Mouse (Mus musculus) hindbrain, postnatal 0 days (tissue): Measurements from ENCODE around the gene Nalcn. TPM values are rescaled to one million over a fixed set of nuclear protein-coding genes. Genes with fewer than 3 reads are reported as not detected.

Source experiments
- ATAC-seq: fragments of 200-750 bp; cut with Nextera tagmentation; 2 replicates; pipeline ENCODE4 v1.8.0; 2017; ENCODE audit warnings: mild to moderate bottlenecking, moderate TSS enrichment, moderate library complexity
- DNase-seq: peaks from one replicate; pipeline ENCODE4 v3.0.0-alpha.2; 2015; ENCODE audit warnings: low spot score
- H3K27ac ChIP-seq: fragments of 300-500 bp; sonication (generic); 2 replicates; pipeline ENCODE4 v1.5.1; 2014; ENCODE audit warnings: mild to moderate bottlenecking
- H3K27me3 ChIP-seq: fragments of 300-500 bp; sonication (generic); 2 replicates; pipeline ENCODE4 v1.6.1; 2014; ENCODE audit warnings: low read length, mixed read lengths; ENCODE audit not compliant: insufficient read depth
- H3K36me3 ChIP-seq: fragments of 300-500 bp; sonication (generic); 2 replicates; pipeline ENCODE4 v1.6.1; 2014; ENCODE audit warnings: low read length, mixed read lengths; ENCODE audit not compliant: insufficient read depth
- H3K4me1 ChIP-seq: fragments of 300-500 bp; sonication (generic); 2 replicates; pipeline ENCODE4 v1.6.1; 2014; ENCODE audit warnings: antibody characterized with exemption, low read length, mixed read lengths; ENCODE audit not compliant: insufficient read depth
- H3K4me2 ChIP-seq: fragments of 300-500 bp; sonication (generic); 2 replicates; pipeline ENCODE4 v1.6.1; 2014; ENCODE audit warnings: low read depth, mild to moderate bottlenecking, low read length, moderate library complexity, mixed read lengths
- H3K4me3 ChIP-seq: fragments of 300-500 bp; sonication (generic); 2 replicates; pipeline ENCODE4 v1.5.1; 2014; ENCODE audit warnings: low read length
- H3K9ac ChIP-seq: fragments of 300-500 bp; sonication (generic); replicated peaks from 2 replicates; pipeline ENCODE4 v1.6.1; 2014; ENCODE audit warnings: mild to moderate bottlenecking, low read length, moderate library complexity, mixed read lengths
- H3K9me3 ChIP-seq: fragments of 300-500 bp; sonication (generic); 2 replicates; pipeline ENCODE4 v1.6.1; 2016; ENCODE audit warnings: low read length, mixed read lengths
- CTCF ChIP-seq: IDR thresholded peaks from 2 replicates; pipeline ENCODE4 v1.5.1; 2016; ENCODE audit warnings: antibody characterized with exemption, control low read depth, low read depth
- WGBS: fragments of 180-500 bp; shearing (Covaris S2); extraction: QIAGEN DNeasy Blood & Tissue Kit; methylation state at CpG from one replicate; pipeline ENCODE4 v1.1.7; 2014; 5-methylcytosine and 5-hydroxymethylcytosine counted together
- polyA plus RNA-seq: library from polyadenylated mRNA; unstranded; fragments of >200 nt; fragmentation: Nextera tagmentation; extraction: Ambion mirVana; gene quantifications from 2 replicates; pipeline ENCODE4 v1.2.1, GENCODE M21; 2015
- total RNA-seq: library from RNA; depleted of rRNA; stranded (reverse); fragments of >200 nt; gene quantifications from 2 replicates; pipeline ENCODE4 v1.2.3, GENCODE M21; 2014

The Nalcn gene
- total and polyA plus RNA-seq, 2 experiments from 2014 or later, result 12.8 to 45.5 TPM

DNA sequence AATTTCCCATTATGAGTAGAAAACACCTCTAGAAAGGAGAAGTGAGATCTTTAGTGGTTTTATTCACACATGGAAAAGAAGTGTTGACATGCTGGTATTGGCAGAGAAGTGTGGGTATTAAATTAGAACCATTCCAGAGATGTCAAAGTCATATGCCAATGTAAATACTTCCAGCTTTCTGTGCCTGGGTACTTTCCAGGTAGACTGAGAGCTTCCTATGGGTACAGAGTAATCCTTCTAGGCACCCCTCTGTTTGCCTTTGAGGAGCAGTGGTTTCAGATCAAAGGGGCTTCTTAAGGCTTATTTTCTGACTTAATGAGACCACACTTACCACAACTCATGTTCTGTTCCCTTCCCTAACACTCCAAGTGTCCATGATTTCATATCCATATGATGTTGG lies 97.8 kb downstream of the Nalcn start:
- H3K9ac ChIP-seq, result no peak overlapping the region
- H3K27me3 ChIP-seq, result no peaks in the 10 kb centered on the region
- ATAC-seq (no peak), DNase-seq (no peak)
- no peak overlapping the region for H3K4me3 ChIP-seq
- no peak for TF ChIP-seq CTCF
- no peak overlapping the region for H3K27ac ChIP-seq
- H3K4me2 ChIP-seq, result no peak overlapping the region
- H3K4me1 ChIP-seq, result no peaks in the 10 kb centered on the region
- no peaks in the 10 kb centered on the region for H3K9me3 ChIP-seq
- H3K36me3 ChIP-seq, result no peaks in the 10 kb centered on the region

- Histone ChIP-seq H3K36me3 (no peaks in the 10 kb centered on the region), H3K4me1 (no peaks in the 10 kb centered on the region), H3K27ac (peak overlapping the region; percentile 71), H3K4me2 (peak overlapping the region; percentile 37), H3K9me3 (no peaks in the 10 kb centered on the region), H3K9ac (no peak overlapping the region), H3K27me3 (no peaks in the 10 kb centered on the region), H3K4me3 (no peak overlapping the region)
- 10% methylated on average over 8 of the region's 8 CpGs for WGBS
- TF ChIP-seq CTCF, result no peak
- DNase-seq (peak; percentile 92), ATAC-seq (peak; percentile 97)
These were observed 113.4 kb downstream of the Nalcn start for GRCm38 (mm10) chr14:123513376-123514141.

DNA sequence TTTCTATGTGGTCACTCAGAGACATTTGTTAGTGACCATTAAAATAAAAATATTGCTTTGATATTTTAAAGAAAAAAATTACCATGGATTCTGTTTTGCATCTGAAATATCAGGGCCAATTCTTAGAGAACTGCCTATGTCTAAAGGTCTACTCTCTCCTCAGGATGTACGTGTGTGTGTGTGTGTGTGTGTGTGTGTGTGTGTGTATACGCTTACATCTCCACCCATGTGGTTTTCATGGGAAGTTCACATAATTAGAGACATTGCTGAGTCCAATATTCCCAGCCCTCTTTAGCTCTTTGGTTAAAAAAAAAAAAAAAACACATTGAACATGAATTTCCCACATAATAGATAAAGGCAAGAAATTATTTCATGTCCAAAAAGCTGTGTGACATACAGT lies 114.0 kb downstream of the Nalcn start:
- H3K4me1 ChIP-seq, result no peaks in the 10 kb centered on the region
- 24% methylated on average over 2 of the region's 2 CpGs for WGBS
- H3K4me2 ChIP-seq, result peak overlapping the region; percentile 37
- H3K27ac ChIP-seq, result peak overlapping the region; percentile 71; the same call in 1 of the 2 replicates
- no peaks in the 10 kb centered on the region for H3K36me3 ChIP-seq
- DNase-seq (peak; percentile 6), ATAC-seq (peak; percentile 67)
- TF ChIP-seq CTCF, result no peak
- no peaks in the 10 kb centered on the region for H3K9me3 ChIP-seq
- no peak overlapping the region for H3K4me3 ChIP-seq
- no peak overlapping the region for H3K9ac ChIP-seq
- no peaks in the 10 kb centered on the region for H3K27me3 ChIP-seq

DNA sequence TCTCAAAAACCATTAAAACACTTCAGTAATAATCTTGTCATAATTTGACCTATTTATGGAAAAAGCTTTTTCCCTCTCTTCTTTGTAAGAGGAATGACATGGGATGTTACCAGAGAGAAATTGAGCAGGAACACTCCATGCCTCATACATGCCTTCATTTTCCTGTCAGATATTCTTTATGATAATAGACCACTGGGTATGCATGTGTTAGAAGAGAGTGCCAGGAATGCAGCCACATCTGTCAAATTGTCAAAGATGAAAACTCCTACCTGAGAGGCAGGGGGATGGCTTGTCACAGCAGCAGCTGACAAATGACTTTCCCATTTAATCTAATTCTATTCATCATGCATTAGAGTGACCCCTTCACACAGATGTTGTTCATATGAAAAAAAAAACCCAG lies 131.4 kb downstream of the Nalcn start:
- Histone ChIP-seq H3K4me2 (no peak overlapping the region), H3K9me3 (no peaks in the 10 kb centered on the region), H3K36me3 (no peaks in the 10 kb centered on the region), H3K4me1 (no peaks in the 10 kb centered on the region), H3K9ac (no peak overlapping the region), H3K27ac (no peak overlapping the region), H3K27me3 (no peaks in the 10 kb centered on the region), H3K4me3 (no peak overlapping the region)
- TF ChIP-seq CTCF, result no peak
- DNase-seq (no peak), ATAC-seq (no peak)

DNA sequence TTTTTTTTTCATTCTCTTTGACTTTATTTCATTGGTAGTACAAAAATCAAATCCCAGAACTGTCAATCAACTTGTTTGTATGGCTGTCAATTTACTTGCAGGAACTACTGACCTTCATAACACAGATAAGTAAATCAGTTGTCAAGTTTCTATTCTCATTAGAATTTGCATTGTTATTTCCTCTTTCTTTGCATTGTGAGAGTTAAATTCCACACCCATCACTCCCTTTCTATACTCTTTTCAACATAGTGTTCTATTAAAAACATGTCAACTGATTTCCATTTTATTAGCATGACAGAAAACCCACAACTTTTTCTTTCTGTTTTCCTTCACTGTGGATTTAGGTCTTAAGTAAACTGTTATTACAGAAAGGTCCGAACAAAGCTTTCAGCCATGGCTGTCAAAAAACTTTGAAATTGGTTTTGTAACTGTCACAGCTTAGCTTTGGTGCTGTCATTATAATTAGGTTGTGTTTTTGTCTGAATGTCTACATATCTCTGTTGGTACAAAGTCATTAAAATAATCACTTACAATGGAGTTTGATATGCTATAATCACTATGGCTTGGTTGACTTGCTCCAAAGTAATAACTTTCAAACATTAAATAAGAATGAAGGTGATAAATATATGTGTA lies 138.3 kb downstream of the Nalcn start:
- no peak for TF ChIP-seq CTCF
- Histone ChIP-seq H3K27ac (no peak overlapping the region), H3K9ac (no peak overlapping the region), H3K4me3 (no peak overlapping the region), H3K27me3 (no peaks in the 10 kb centered on the region), H3K4me1 (no peaks in the 10 kb centered on the region), H3K9me3 (no peaks in the 10 kb centered on the region), H3K36me3 (no peaks in the 10 kb centered on the region), H3K4me2 (no peak overlapping the region)
- DNase-seq (no peak), ATAC-seq (no peak)
- 38% methylated on average over 1 of the region's 1 CpGs for WGBS

DNA sequence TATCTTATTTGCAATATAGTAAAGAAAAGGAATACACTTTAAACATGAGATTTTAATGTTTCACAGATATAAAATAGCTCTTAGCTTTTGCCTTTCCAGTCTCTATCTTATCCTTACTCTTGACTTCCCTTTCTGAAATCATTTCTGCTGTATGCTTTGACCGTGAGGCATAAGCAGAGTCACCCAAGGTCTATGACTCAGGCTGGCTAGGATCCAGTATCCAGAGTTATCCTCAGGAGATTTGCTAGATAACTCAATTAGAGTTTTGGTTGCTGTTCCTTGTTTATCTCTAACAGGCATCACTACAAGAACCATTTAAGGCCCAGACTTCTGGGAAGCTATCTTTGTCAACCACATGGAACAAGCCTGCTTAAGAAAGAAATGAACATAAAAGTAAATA lies 164.9 kb downstream of the Nalcn start:
- no peaks in the 10 kb centered on the region for H3K9me3 ChIP-seq
- no peak overlapping the region for H3K27ac ChIP-seq
- H3K36me3 ChIP-seq, result no peaks in the 10 kb centered on the region
- 61% methylated on average over 1 of the region's 1 CpGs for WGBS
- no peak for TF ChIP-seq CTCF
- H3K4me3 ChIP-seq, result no peak overlapping the region
- no peak for DNase-seq
- H3K27me3 ChIP-seq, result no peaks in the 10 kb centered on the region
- H3K4me2 ChIP-seq, result no peak overlapping the region
- H3K4me1 ChIP-seq, result no peaks in the 10 kb centered on the region
- no peak for ATAC-seq
- no peak overlapping the region for H3K9ac ChIP-seq

DNA sequence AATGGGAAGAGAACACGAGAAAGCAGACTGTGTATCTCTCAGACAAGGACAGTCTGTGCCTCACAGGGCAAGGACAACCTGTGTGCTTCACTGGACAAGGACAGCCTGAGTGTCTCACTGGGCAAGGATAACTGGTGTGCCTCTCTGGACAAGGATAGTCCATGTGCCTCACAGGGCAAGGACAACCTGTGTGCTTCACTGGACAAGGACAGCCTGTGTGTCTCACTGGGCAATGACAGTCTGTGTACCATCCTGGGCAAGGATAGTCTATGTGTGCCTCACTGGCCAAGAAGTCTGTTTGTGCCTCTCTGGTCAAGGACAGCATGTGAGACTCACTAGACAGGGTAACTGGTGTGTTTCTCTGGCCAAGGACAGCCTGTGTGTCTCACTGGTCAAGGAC lies 180.9 kb downstream of the Nalcn start:
- no peak overlapping the region for H3K4me2 ChIP-seq
- no peak overlapping the region for H3K9ac ChIP-seq
- H3K27ac ChIP-seq, result no peak overlapping the region
- no peak overlapping the region for H3K4me3 ChIP-seq
- no peak for TF ChIP-seq CTCF
- H3K9me3 ChIP-seq, result no peaks in the 10 kb centered on the region
- no peaks in the 10 kb centered on the region for H3K36me3 ChIP-seq
- no peaks in the 10 kb centered on the region for H3K27me3 ChIP-seq
- ATAC-seq (no peak), DNase-seq (no peak)
- H3K4me1 ChIP-seq, result no peaks in the 10 kb centered on the region
- WGBS, result 82% methylated on average over 1 of the region's 1 CpGs
